Mouse (Mus musculus) fat pad, adult 2 months (tissue): ENCODE results near the gene Mcm10.

Experiments used
- DNase-seq: peaks from one replicate; pipeline ENCODE4 v3.0.0-alpha.2; 2011; ENCODE audit warnings: low read depth, low spot score; ENCODE audit errors: extremely low read depth

Gene Mcm10

GRCm38 (mm10) chr2:5033546-5034420, 21.2 kb upstream of the Mcm10 start:
- no peak for DNase-seq

- no peak for DNase-seq
These were observed 20.1 kb upstream of the Mcm10 start for GRCm38 (mm10) chr2:5032665-5033064.

GRCm38 (mm10) chr2:5031215-5031614, 18.6 kb upstream of the Mcm10 start:
- DNase-seq: no peak

DNA sequence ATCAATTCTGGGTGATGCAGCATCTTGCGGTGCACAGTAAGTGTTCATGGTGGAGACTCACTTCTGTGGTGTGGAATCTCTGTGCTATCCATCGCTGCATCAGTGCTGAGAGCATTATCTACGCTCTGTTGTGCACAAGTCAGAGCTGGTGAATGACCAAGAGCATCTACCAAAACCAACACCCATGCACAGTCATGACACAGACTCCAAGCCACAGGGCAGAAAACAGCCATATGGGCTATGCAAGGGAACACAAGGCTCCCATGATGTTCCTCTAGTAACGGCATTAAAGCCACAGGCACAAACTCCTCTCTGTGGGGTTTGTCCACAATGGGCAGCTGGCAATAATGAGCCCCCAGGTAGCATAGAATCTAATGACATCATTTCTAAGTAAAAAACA, 17.2 kb upstream of the Mcm10 start:
- no peak for DNase-seq

DNA sequence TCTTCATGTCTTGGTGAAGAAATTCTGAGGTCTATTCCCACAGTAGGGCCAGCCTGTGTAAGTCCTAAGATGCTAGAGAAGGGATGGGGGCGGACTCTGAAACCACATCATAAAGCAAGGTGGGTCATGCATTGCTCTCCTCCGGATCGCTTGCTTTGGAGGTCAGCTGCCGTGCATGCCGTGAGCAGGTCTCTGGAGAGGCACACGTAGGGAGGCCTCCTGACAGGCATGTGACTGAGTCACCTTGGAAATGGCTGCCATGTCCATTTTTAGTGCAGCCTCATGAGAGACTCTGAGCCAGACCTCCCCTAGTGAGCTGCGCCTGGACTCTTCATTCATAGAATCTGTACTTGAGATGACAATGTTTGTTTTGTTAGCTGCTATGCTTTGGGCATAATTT, 15.5 kb upstream of the Mcm10 start:
- DNase-seq: no peak

GRCm38 (mm10) chr2:5027057-5027456, 14.5 kb upstream of the Mcm10 start:
- DNase-seq: no peak

GRCm38 (mm10) chr2:5025162-5025733, 12.7 kb upstream of the Mcm10 start:
- no peak for DNase-seq

DNA sequence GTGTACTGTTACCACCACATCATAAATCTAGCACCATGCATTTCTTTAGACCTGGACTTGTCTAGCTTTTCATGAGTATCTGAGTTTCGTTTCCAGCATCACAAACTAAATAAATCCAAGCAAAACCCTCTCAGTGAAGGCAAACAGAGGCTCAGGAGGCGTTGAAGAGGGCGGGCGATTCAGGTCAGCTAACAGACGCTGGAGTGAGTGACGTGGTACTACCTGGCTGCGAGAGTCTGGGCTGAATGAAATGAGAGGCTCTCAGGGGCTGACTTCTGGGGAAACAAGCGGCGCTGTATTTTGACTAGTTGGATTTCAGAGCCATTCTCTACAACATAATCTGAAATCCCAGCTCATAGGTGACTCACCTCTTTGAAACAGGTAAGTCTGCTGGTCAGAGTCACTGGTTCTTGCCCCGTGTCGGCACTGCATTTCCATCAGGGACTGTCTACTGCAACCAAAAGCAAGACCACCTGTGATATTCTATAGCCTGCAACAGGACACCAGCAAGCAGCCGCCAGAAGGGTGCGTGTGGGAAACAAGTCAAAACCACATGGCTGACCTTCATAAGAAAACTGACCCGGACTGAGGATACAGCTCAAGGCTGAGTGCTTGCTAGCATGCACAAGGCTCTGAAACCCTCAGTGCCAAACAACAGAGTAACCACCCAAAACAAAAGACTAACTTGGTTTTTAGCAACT, 11.3 kb upstream of the Mcm10 start:
- DNase-seq: no peak

DNA sequence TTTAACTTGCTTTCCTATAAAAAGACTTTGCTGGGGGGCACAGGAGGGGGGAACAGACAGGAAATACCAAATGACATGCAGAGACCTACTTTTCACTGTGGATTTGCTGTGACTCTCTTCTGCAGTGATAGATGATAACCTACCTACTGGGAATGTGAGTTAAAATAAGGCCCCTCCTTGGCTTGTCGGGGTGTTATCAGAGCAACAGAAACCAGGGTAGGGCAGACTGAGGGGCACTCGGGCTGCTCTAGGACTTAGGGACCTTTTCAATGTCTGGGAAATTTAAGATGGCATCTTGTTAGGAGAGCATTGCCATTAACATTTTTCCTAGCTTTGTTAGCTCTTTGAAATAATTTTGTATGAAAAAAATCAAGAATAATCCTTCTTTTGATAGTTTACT, 10.7 kb upstream of the Mcm10 start:
- DNase-seq: no peak

DNA sequence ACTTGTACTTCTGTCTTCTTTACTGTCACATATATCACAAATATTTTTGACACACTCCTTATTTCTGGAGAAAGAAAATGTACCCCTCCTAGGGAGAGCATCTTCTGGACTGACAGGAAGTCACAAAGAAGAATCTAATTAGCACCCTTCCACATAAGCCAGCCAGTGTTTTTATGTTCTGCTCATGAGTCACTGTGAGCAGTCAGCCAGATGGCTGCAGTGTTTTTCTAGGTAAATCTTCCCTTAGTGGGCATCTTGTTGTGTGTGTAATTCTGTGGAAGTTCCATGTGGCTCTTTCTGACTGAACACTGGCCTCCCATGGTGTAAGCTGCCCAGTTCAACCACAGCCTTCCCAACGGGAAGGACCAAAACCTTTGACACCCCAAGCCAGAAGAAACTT, 7.1 kb upstream of the Mcm10 start:
- no peak for DNase-seq

DNA sequence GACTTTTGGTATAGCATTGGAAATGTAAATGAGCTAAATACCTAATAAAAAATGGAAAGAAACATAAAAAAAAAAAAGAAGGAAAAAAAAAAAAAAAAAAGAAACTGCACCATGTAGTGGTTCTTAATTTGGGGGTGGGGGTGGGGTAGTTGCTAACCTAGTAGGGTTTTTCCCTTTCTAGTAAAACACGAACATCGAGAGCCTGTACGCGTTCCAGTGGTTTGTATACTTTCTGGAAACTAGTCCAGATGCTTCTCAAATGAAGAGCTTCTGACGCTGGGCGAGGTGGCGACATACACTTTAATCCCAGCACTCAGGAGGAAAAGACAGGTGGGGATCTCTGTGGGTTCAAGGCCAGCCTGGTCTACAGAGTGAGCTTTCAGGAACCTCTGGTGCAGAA, 4.3 kb upstream of the Mcm10 start:
- DNase-seq: no peak

DNA sequence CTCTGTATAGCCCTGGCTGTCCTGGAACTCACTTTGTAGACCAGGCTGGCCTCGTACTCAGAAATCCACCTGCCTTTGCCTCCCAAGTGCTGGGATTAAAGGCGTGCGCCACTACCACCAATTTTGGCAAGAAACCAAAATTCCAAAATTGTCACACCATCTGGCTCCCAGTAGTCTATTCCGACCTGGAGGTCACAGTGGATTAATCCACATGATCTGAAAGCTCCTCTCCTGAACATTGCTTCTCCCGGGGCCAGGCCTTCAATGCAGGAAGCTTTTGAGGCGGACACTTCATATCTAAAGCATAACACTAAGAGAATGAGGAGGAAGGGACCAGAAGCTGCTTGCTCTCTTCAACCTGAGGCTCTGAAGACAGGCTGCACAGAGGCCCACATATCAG, 2.9 kb upstream of the Mcm10 start:
- no peak for DNase-seq

DNA sequence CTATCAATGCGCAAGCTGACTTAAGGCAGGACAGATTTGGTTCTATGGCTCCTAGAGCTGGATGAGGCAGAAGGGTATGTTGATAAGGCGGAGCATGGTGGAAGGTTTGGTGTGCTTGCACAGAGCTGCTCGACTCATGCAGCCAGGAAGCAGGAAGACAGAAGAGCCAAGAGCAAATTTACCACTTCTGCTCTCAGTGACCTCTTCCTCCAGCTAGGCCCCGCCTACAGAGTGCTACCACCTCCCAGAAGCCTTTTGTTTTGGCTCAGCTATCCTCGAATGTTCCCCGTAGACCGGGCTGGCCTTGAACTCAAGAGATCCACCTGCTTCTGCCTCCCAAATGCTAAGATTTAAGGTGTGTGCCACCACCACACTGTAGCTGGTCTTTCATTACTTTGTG, 2.0 kb upstream of the Mcm10 start:
- no peak for DNase-seq

- DNase-seq: no peak
These were observed 597 bp downstream of the Mcm10 start for GRCm38 (mm10) chr2:5011898-5012490.

GRCm38 (mm10) chr2:5007107-5007506, 5.5 kb downstream of the Mcm10 start:
- no peak for DNase-seq

GRCm38 (mm10) chr2:5001266-5001665, 11.3 kb downstream of the Mcm10 start:
- DNase-seq: no peak

DNA sequence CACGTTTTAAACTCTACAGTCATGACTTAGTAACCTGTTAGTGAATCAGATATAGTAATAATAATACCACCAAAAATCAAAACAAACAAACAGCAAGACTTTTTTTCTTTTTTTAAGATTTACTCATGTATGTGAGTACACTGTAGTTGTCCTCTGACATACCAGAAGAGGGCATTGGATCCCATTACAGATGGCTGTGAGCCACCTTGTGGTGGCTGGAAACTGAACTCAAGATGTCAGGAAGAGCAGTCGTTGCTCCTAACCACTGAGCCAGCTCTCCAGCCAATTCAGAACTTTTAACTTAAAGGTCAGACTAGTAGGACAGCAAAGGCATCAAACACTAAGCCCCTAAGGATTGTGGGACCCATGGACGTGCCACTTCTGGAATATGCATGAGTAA, 13.7 kb downstream of the Mcm10 start:
- no peak for DNase-seq

DNA sequence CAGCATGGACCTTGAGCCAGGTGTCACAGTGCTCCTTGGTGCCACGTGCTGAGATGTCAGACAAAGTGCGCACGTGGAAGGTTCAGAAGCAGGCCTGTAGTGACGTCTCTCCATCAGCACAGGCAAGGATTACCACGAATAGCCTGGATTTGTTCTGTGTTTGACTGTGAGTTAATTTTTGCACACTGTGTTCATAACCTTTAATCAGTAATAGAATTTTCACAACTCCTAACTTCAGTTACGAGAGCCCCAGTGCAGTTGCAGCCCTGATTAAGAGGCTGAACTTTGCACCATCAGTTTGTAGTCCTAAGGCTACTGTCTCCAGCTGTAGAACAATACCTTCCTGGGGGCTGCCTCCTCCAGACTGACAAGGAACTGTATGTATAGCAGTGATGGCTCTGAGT, 16.2 kb downstream of the Mcm10 start:
- peak; percentile 21 for DNase-seq

- no peak for DNase-seq
These were observed 16.9 kb downstream of the Mcm10 start for GRCm38 (mm10) chr2:4995646-4996045.

DNA sequence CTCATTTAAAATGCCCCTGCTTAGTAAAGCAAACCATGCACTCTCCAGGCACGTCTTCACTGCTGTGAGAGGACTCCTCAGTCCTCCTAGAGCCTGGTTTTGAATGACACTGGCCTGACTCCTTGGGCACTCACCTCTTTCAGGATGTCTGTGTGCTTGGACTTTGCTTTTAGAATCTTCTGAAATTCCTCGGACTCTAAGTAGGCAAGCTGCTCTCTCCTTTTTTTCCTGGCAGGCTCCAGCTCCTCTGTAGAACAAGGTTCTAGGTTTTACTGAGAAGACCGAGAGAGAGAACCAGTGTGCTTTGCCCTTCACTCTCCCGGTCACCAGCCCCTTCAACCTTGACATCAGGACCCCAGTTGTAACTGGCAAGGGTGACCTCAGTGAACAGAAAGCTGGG, 18.2 kb downstream of the Mcm10 start:
- DNase-seq: no peak

DNA sequence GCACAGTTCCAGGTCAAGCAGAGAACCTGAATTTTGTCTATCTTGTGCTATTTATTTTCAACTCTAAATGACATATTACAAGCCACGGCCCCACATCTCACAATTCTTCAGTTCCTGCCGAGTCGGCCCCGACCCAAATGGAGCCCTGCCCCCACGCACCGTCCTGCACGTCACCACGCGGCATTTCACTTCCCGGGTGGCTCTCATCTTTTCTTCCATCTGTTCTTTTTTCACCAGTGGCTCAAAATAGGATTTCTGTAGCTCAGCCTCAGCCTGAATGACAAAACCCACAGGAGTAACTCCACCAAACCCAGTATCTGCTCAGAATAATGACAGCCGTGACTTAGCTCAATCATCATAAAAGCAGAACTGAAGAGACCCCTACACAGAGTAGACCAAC, 19.0 kb downstream of the Mcm10 start:
- no peak for DNase-seq
